Mouse (Mus musculus) intestine, embryonic 16.5 days (tissue): ENCODE data around the gene Leap2. TPM values are rescaled to one million over a fixed set of nuclear protein-coding genes. Genes with fewer than 3 reads are reported as not detected.

Experiments used
- ATAC-seq: fragments of 200-750 bp; cut with Nextera tagmentation; 2 replicates; pipeline ENCODE4 v1.8.0; 2017; ENCODE audit warnings: moderate TSS enrichment, moderate library complexity
- H3K27ac ChIP-seq: fragments of 300-500 bp; sonication (generic); 2 replicates; pipeline ENCODE4 v1.5.1; 2014; ENCODE audit warnings: mild to moderate bottlenecking, low read length
- H3K27me3 ChIP-seq: fragments of 300-500 bp; sonication (generic); replicated peaks from 2 replicates; pipeline ENCODE4 v1.6.1; 2014; ENCODE audit warnings: low read length, control low read depth, mixed read lengths; ENCODE audit not compliant: control insufficient read depth, insufficient read depth
- H3K36me3 ChIP-seq: fragments of 300-500 bp; sonication (generic); 2 replicates; pipeline ENCODE4 v1.6.1; 2014; ENCODE audit warnings: low read length, control low read depth; ENCODE audit not compliant: control insufficient read depth, insufficient read depth
- H3K4me1 ChIP-seq: fragments of 300-500 bp; sonication (generic); 2 replicates; pipeline ENCODE4 v1.6.1; 2014; ENCODE audit warnings: low read length, control low read depth, mixed read lengths; ENCODE audit not compliant: control insufficient read depth, insufficient read depth
- H3K4me2 ChIP-seq: fragments of 300-500 bp; sonication (generic); 2 replicates; pipeline ENCODE4 v1.6.1; 2014; ENCODE audit warnings: low read depth, low read length, control low read depth
- H3K4me3 ChIP-seq: fragments of 300-500 bp; sonication (generic); 2 replicates; pipeline ENCODE4 v1.5.1; 2014; ENCODE audit warnings: mild to moderate bottlenecking, low read length
- H3K9ac ChIP-seq: fragments of 300-500 bp; sonication (generic); 2 replicates; pipeline ENCODE4 v1.6.1; 2014; ENCODE audit warnings: low read depth, low read length
- H3K9me3 ChIP-seq: fragments of 300-500 bp; sonication (generic); 2 replicates; pipeline ENCODE4 v1.6.1; 2016; ENCODE audit warnings: low read length, control low read depth; ENCODE audit not compliant: control insufficient read depth
- WGBS: fragments of 180-500 bp; shearing (Covaris S2); extraction: QIAGEN DNeasy Blood & Tissue Kit; methylation state at CpG from one replicate; pipeline ENCODE4 v1.1.7; 2014; 5-methylcytosine and 5-hydroxymethylcytosine counted together
- microRNA-seq: library from miRNA; unstranded; fragments of <30 nt; microRNA quantifications from one replicate; pipeline ENCODE4, GENCODE M21; 2016
- polyA plus RNA-seq: library from polyadenylated mRNA; unstranded; fragments of >200 nt; fragmentation: Nextera tagmentation; extraction: Ambion mirVana; gene quantifications from 2 replicates; pipeline ENCODE4 v1.2.1, GENCODE M21; 2015

Gene Leap2
- polyA plus RNA-seq, 1 experiment from 2014 or later = 17.8 TPM

GRCm38 (mm10) chr11:53413871-53414270, 9.1 kb downstream of the Leap2 start:
- Histone ChIP-seq H3K27me3 (no peaks in the 10 kb centered on the region), H3K4me3 (no peak overlapping the region), H3K9me3 (no peaks in the 10 kb centered on the region), H3K36me3 (no peaks in the 10 kb centered on the region; the same call in none of the 2 replicates), H3K4me1 (no peaks in the 10 kb centered on the region), H3K27ac (no peak overlapping the region), H3K4me2 (no peak overlapping the region), H3K9ac (no peak overlapping the region)
- no peak for ATAC-seq
- WGBS = 94% methylated on average over 4 of the region's 4 CpGs

GRCm38 (mm10) chr11:53411738-53412137, 11.2 kb downstream of the Leap2 start:
- no peaks in the 10 kb centered on the region for H3K4me1 ChIP-seq
- no peaks in the 10 kb centered on the region for H3K9me3 ChIP-seq
- ATAC-seq = no peak
- H3K27me3 ChIP-seq = no peaks in the 10 kb centered on the region
- no peak overlapping the region for H3K9ac ChIP-seq
- H3K4me2 ChIP-seq = no peak overlapping the region
- H3K4me3 ChIP-seq = no peak overlapping the region
- H3K27ac ChIP-seq = no peak overlapping the region
- H3K36me3 ChIP-seq = peaks cover 5% of the 10 kb centered on the region

GRCm38 (mm10) chr11:53403638-53404037, 19.3 kb downstream of the Leap2 start:
- ATAC-seq = no peak
- no peak overlapping the region for H3K27ac ChIP-seq
- no peak overlapping the region for H3K4me3 ChIP-seq

GRCm38 (mm10) chr11:53393856-53394255, 29.1 kb downstream of the Leap2 start:
- WGBS = 71% methylated on average over 1 of the region's 1 CpGs
- Histone ChIP-seq H3K4me1 (no peaks in the 10 kb centered on the region), H3K27ac (no peak overlapping the region), H3K36me3 (peaks cover 5% of the 10 kb centered on the region; the same call in 1 of the 2 replicates), H3K4me3 (no peak overlapping the region), H3K9me3 (no peaks in the 10 kb centered on the region), H3K4me2 (no peak overlapping the region), H3K27me3 (no peaks in the 10 kb centered on the region), H3K9ac (no peak overlapping the region)
- no peak for ATAC-seq

More at GRCm38 (mm10) chr11:53403638-53404037, 19.3 kb downstream of the Leap2 start:
- no peak overlapping the region for H3K4me2 ChIP-seq
- no peaks in the 10 kb centered on the region for H3K9me3 ChIP-seq
- H3K4me1 ChIP-seq = no peaks in the 10 kb centered on the region
- 93% methylated on average over 1 of the region's 1 CpGs for WGBS
- no peaks in the 10 kb centered on the region for H3K27me3 ChIP-seq
- H3K9ac ChIP-seq = no peak overlapping the region
- peaks cover 14% of the 10 kb centered on the region for H3K36me3 ChIP-seq

DNA sequence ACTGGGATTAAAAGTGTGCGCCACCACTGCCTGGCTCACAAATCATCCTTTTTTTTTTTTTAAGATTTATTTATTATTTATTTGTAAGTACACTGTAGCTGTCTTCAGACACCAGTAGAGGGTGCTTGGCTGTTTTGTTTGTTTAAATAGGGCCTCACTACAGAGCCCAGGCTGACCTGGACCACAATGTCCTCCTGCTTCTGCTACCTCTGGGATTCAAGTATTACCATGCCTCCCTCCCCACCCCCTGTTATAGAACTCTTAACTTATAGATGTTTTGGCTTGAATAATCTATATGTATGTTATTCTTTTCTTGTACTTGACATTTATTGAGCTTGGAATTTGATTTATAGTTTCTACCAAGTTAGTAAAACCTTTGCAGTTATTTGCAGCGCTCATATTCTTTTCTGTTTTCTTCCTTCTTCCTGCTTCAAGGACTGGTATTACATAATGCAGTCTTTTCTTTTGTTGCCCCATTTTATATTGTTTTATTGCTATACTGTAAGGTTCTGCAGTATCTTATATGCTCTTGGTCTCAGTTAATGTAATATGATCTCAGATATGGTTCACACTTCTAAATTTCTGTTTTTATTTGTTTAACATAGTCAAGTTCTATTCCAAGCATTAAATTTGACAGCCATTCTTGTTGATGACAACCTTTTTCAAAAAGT, 39.1 kb downstream of the Leap2 start:
- WGBS = 78% methylated on average over 2 of the region's 2 CpGs

GRCm38 (mm10) chr11:53378918-53379317, 44.1 kb downstream of the Leap2 start:
- Histone ChIP-seq H3K4me3 (no peak overlapping the region), H3K9me3 (no peaks in the 10 kb centered on the region), H3K9ac (no peak overlapping the region), H3K36me3 (no peaks in the 10 kb centered on the region), H3K4me2 (no peak overlapping the region), H3K4me1 (no peaks in the 10 kb centered on the region), H3K27ac (no peak overlapping the region), H3K27me3 (no peaks in the 10 kb centered on the region)
- 65% methylated on average over 1 of the region's 1 CpGs for WGBS
- ATAC-seq = no peak

More for the DNA sequence above, 39.1 kb downstream of the Leap2 start:
- Histone ChIP-seq H3K9ac (no peak overlapping the region), H3K4me2 (no peak overlapping the region), H3K36me3 (0 out of 2 replicates have a peak, but pooled peaks cover 6% of the 10 kb centered on the region), H3K27me3 (no peaks in the 10 kb centered on the region), H3K9me3 (no peaks in the 10 kb centered on the region), H3K4me3 (no peak overlapping the region), H3K4me1 (no peaks in the 10 kb centered on the region), H3K27ac (no peak overlapping the region)
- ATAC-seq = peak; percentile 81

Small RNAs within 50 kb of the gene (microRNA-seq; reads per million reads assigned to microRNA genes)
- gene Mir6920 = not detected

Other genes with a start within 250 kb of the Leap2 start
- gene Hspa4, start 122.7 kb downstream of the Leap2 start, polyA plus RNA-seq = 85.2 and 85.9 TPM in 2 replicates
- 12.6 and 13.4 TPM in 2 replicates for gene Zcchc10, start 98.5 kb downstream of the Leap2 start, polyA plus RNA-seq
- gene Aff4, start 72.3 kb downstream of the Leap2 start, polyA plus RNA-seq = 16.6 and 20.4 TPM in 2 replicates
- 1,029 and 1,034 TPM in 2 replicates for gene Uqcrq, start 7.7 kb upstream of the Leap2 start, polyA plus RNA-seq
- gene Gdf9, start 7.9 kb upstream of the Leap2 start, polyA plus RNA-seq = 0.99 and 1.4 TPM in 2 replicates
- gene Gm10447, start 33.9 kb upstream of the Leap2 start, polyA plus RNA-seq = 0.06 and 0.07 TPM in 2 replicates
- gene Shroom1, start 34.0 kb upstream of the Leap2 start, polyA plus RNA-seq = 1.3 and 1.4 TPM in 2 replicates
- gene Gm9837, start 47.3 kb upstream of the Leap2 start, polyA plus RNA-seq = not detected in 2 replicates
- not detected in 2 replicates for gene Gm9945, start 57.0 kb upstream of the Leap2 start, polyA plus RNA-seq
- gene Sowaha, start 57.1 kb upstream of the Leap2 start, polyA plus RNA-seq = 0.31 and 0.32 TPM in 2 replicates
- gene Sept8, start 96.1 kb upstream of the Leap2 start, polyA plus RNA-seq = 18.2 and 18.4 TPM in 2 replicates
- 35.0 and 42.3 TPM in 2 replicates for gene Kif3a, start 144.2 kb upstream of the Leap2 start, polyA plus RNA-seq
- gene Il4, start 195.5 kb upstream of the Leap2 start, polyA plus RNA-seq = 0.35 and 0.47 TPM in 2 replicates
- not detected in 2 replicates for gene Il13, start 211.5 kb upstream of the Leap2 start, polyA plus RNA-seq